Mouse (Mus musculus) right cerebral cortex, postnatal 25 days (tissue): ENCODE measurements at regions not wholly inside any gene's neighbourhood (a gene's known extent, or its start where the extent isn't known, plus 50 kb on each side); places are given as distances from the start of the nearest gene placed in this dataset.
A peak's percentile ranks its signal among the peaks of the same experiment; 100 is the strongest.
"Not testable (repeated sequence)": the region's sequence is repeated elsewhere in the genome, so short reads cannot be mapped to it uniquely, and the experiment has no call there.

Experiments
- DNase-seq: peaks from one replicate; pipeline ENCODE4 v3.0.0; 2022

- DNase-seq = no peak
Observed at GRCm38 (mm10) chr10:23733679-23734078, 53.4 kb downstream of the Rps12 start.

GRCm38 (mm10) chr10:23725960-23726714, 60.9 kb downstream of the Rps12 start:
- not testable (repeated sequence) for DNase-seq

- no peak for DNase-seq
Observed at GRCm38 (mm10) chr10:23718124-23718523, 69.0 kb downstream of the Rps12 start.

GRCm38 (mm10) chr10:23715511-23715910, 71.6 kb downstream of the Rps12 start:
- DNase-seq = no peak

GRCm38 (mm10) chr10:23715101-23715500, 72.0 kb downstream of the Rps12 start:
- no peak for DNase-seq

- DNase-seq = no peak
Observed at GRCm38 (mm10) chr10:23712691-23713378, 74.2 kb downstream of the Rps12 start.

- no peak for DNase-seq
Observed at GRCm38 (mm10) chr10:23711416-23712171, 75.5 kb downstream of the Rps12 start.

GRCm38 (mm10) chr10:23710999-23711398, 76.1 kb downstream of the Rps12 start:
- DNase-seq = no peak

GRCm38 (mm10) chr10:23708261-23708660, 78.8 kb downstream of the Rps12 start:
- DNase-seq = no peak

GRCm38 (mm10) chr10:23707141-23707540, 79.9 kb downstream of the Rps12 start:
- DNase-seq = no peak

- DNase-seq = no peak
Observed at GRCm38 (mm10) chr10:23704048-23704447, 83.0 kb downstream of the Rps12 start.

GRCm38 (mm10) chr10:23691291-23691690, 95.8 kb downstream of the Rps12 start:
- DNase-seq = no peak

GRCm38 (mm10) chr10:23686969-23687368, 100.1 kb downstream of the Rps12 start:
- no peak for DNase-seq

GRCm38 (mm10) chr10:23683078-23683477, 104.0 kb downstream of the Rps12 start:
- no peak for DNase-seq

GRCm38 (mm10) chr10:23675911-23676310, 111.2 kb downstream of the Rps12 start:
- DNase-seq = no peak

- peak; percentile 14 for DNase-seq
Observed at GRCm38 (mm10) chr10:23674633-23675515, 112.2 kb downstream of the Rps12 start.

GRCm38 (mm10) chr10:23672296-23672695, 114.8 kb downstream of the Rps12 start:
- DNase-seq = no peak

- no peak for DNase-seq
Observed at GRCm38 (mm10) chr10:23671494-23671893, 115.6 kb downstream of the Rps12 start.

- not testable (repeated sequence) for DNase-seq
Observed at GRCm38 (mm10) chr10:23665916-23666315, 121.2 kb downstream of the Rps12 start.

- DNase-seq = no peak
Observed at GRCm38 (mm10) chr10:23626201-23626600, 160.9 kb downstream of the Rps12 start.

GRCm38 (mm10) chr10:23612030-23612429, 175.0 kb downstream of the Rps12 start:
- DNase-seq = no peak

GRCm38 (mm10) chr10:23611183-23611582, 175.9 kb downstream of the Rps12 start:
- peak; percentile 31 for DNase-seq

GRCm38 (mm10) chr10:23610485-23610884, 176.6 kb downstream of the Rps12 start:
- DNase-seq = no peak
